29 mouse cellular contexts compared by ENCODE assay signal in the genomic region with DNA sequence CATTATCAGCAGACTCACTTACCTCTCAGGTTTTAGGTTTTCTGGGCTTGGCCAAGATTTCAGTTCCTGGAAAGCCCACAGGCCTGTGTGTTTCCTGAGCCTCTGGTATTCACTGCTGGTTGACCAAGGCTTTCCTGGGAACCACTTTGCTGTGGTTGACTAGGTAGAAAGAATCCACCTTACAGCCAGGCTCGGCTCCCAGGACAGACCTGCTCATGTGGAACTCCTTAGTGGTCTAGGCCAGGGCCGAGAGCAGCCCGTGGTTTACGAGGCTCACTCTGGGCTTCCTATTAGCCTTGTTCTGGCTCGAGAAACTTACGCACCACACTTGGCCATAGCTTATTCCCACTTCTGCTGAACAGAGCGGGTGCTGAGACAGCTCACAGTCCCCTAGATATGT. TPM values are rescaled to one million over a fixed set of nuclear protein-coding genes. Genes with fewer than 3 reads are reported as not detected.
DNase-seq lines count a peak whose midpoint lies in the region; ATAC-seq and TF ChIP-seq lines count a peak whose summit lies in the region.
"Had no signal": no experiment of that assay in that cellular context is flagged by ENCODE, and none has a peak within 500 bp of the region (broad histone marks: within the 10 kb centered on the region; RNA-seq: fewer than 3 reads in every experiment).

No protein-coding gene starts in this region.

- H3K9me3 ChIP-seq in hindbrain, embryonic 10.5 days, result no peaks in the 10 kb centered on the region
- H3K9me3 ChIP-seq in hindbrain, embryonic 13.5 days, result no peaks in the 10 kb centered on the region
- H3K9me3 ChIP-seq in kidney, postnatal 0 days (replicated peaks; ENCODE audit: low read length), result no peaks in the 10 kb centered on the region
- no peaks in the 10 kb centered on the region for H3K9me3 ChIP-seq in limb, embryonic 12.5 days
- H3K9me3 ChIP-seq: heart, embryonic 12.5 days; hindbrain, embryonic 15.5 days; liver, embryonic 13.5 days had no signal

- H3K27me3 ChIP-seq in hindbrain, embryonic 10.5 days (ENCODE audit: insufficient read depth, poor library complexity, severe bottlenecking), result peaks cover 32% of the 10 kb centered on the region
- no peaks in the 10 kb centered on the region for H3K27me3 ChIP-seq in hindbrain, embryonic 13.5 days
- H3K27me3 ChIP-seq in kidney, postnatal 0 days (ENCODE audit: insufficient read depth, low read length), result no peaks in the 10 kb centered on the region
- H3K27me3 ChIP-seq in limb, embryonic 12.5 days, result peaks cover 7% of the 10 kb centered on the region; the same call in 1 of the 2 replicates
- H3K27me3 ChIP-seq: CH12.LX; heart, embryonic 12.5 days; hindbrain, embryonic 15.5 days; liver, embryonic 13.5 days had no signal

- no peaks in the 10 kb centered on the region for H3K36me3 ChIP-seq in hindbrain, embryonic 10.5 days
- no peaks in the 10 kb centered on the region for H3K36me3 ChIP-seq in hindbrain, embryonic 13.5 days
- no peaks in the 10 kb centered on the region for H3K36me3 ChIP-seq in kidney, postnatal 0 days (ENCODE audit: insufficient read depth, low read length)
- H3K36me3 ChIP-seq in limb, embryonic 12.5 days, result no peaks in the 10 kb centered on the region
- H3K36me3 ChIP-seq: heart, embryonic 12.5 days; hindbrain, embryonic 15.5 days; liver, embryonic 13.5 days had no signal

- peaks cover 28% of the 10 kb centered on the region for H3K4me1 ChIP-seq in hindbrain, embryonic 10.5 days (replicated peaks)
- peaks cover 22% of the 10 kb centered on the region for H3K4me1 ChIP-seq in hindbrain, embryonic 13.5 days (replicated peaks)
- H3K4me1 ChIP-seq in kidney, postnatal 0 days (replicated peaks; ENCODE audit: insufficient read depth, low read length), result peaks cover 21% of the 10 kb centered on the region
- peaks cover 26% of the 10 kb centered on the region for H3K4me1 ChIP-seq in limb, embryonic 12.5 days (replicated peaks)
- no peaks in the 10 kb centered on the region for H3K4me1 ChIP-seq in lung, adult 2 months (ENCODE audit: control insufficient read depth, insufficient read depth, low read length)
- H3K4me1 ChIP-seq: liver, embryonic 13.5 days had no signal

- no peak for DNase-seq in hindbrain, embryonic 10.5 days (ENCODE audit: low spot score)
- peak; percentile 18 to 42 for DNase-seq in kidney, adult 8-10 months
- DNase-seq in kidney, postnatal 0 days (ENCODE audit: low spot score), result peak; percentile 51
- no peak for DNase-seq in left cerebral cortex, postnatal 36 days (ENCODE audit: low spot score in 2 of 2)
- DNase-seq in lung, adult 2 months, result no peak
- no peak for DNase-seq in spleen, postnatal 4 days (ENCODE audit: low spot score in 2 of 2)
- DNase-seq: adrenal gland, postnatal 10 days; cerebellum, adult 8-10 months; cerebellum, postnatal 25 days; gastrocnemius, adult 2 months; heart, adult 2 months; heart, postnatal 4 days; layer of hippocampus, adult 9-11 months; left cerebral cortex, postnatal 4 days; liver, embryonic 13.5 days; lung, adult 18-20 months; lung, postnatal 14 days; midbrain, embryonic 14.5 days; retina, postnatal 1 day; right cerebral cortex, postnatal 25 days; thymus, postnatal 14 days had no signal

- 83% methylated on average over 7 of the region's 7 CpGs for WGBS in hindbrain, embryonic 10.5 days
- 87% methylated on average over 7 of the region's 7 CpGs for WGBS in hindbrain, embryonic 13.5 days
- WGBS in kidney, postnatal 0 days, result 53% methylated on average over 7 of the region's 7 CpGs
- WGBS in limb, embryonic 12.5 days, result 69% methylated on average over 7 of the region's 7 CpGs
- whole genome bisulfite sequencing in lung, adult 2 months, result 88% methylated on average over 7 of the region's 7 CpGs

- no peak overlapping the region for H3K4me2 ChIP-seq in hindbrain, embryonic 13.5 days
- no peak overlapping the region for H3K4me2 ChIP-seq in kidney, postnatal 0 days (ENCODE audit: low read length)
- no peak overlapping the region for H3K4me2 ChIP-seq in limb, embryonic 12.5 days
- H3K4me2 ChIP-seq: heart, embryonic 12.5 days; hindbrain, embryonic 15.5 days; liver, embryonic 13.5 days had no signal

- H3K27ac ChIP-seq in hindbrain, embryonic 10.5 days, result 0 out of 2 replicates have a peak overlapping the region, but pooled peaks have one; percentile 12
- H3K27ac ChIP-seq in hindbrain, embryonic 13.5 days, result no peak overlapping the region
- H3K27ac ChIP-seq in kidney, postnatal 0 days, result peak overlapping the region; percentile 60; the same call in 1 of the 2 replicates
- H3K27ac ChIP-seq in limb, embryonic 12.5 days, result 0 out of 2 replicates have a peak overlapping the region, but pooled peaks have one; percentile 41
- H3K27ac ChIP-seq: gastrocnemius, adult 2 months; heart, adult 2 months; hindbrain, embryonic 15.5 days; left cerebral cortex, adult 2 months; liver, embryonic 13.5 days had no signal

- no peak for TF ChIP-seq POLR2A in lung, adult 2 months (IDR thresholded peaks at IDR 0.05; ENCODE audit: borderline replicate concordance, extremely low read depth, low read depth, low read length)

- H3K4me3 ChIP-seq in hindbrain, embryonic 10.5 days, result no peak overlapping the region
- no peak overlapping the region for H3K4me3 ChIP-seq in hindbrain, embryonic 13.5 days
- no peak overlapping the region for H3K4me3 ChIP-seq in kidney, postnatal 0 days (replicated peaks; ENCODE audit: low read depth, low read length)
- no peak overlapping the region for H3K4me3 ChIP-seq in limb, embryonic 12.5 days (replicated peaks)
- H3K4me3 ChIP-seq in lung, adult 2 months (replicated peaks; ENCODE audit: extremely low read depth, low read depth, low read length), result no peak overlapping the region
- H3K4me3 ChIP-seq: gastrocnemius, adult 2 months; heart, adult 2 months; heart, embryonic 12.5 days; hindbrain, embryonic 15.5 days; left cerebral cortex, adult 2 months; liver, embryonic 13.5 days had no signal

- no peak for TF ChIP-seq CTCF in kidney, postnatal 0 days (IDR thresholded peaks at IDR 0.05; ENCODE audit: low read depth)
- TF ChIP-seq CTCF in lung, adult 2 months (IDR thresholded peaks at IDR 0.05; ENCODE audit: insufficient read depth, low read length), result no peak

- ATAC-seq in hindbrain, embryonic 13.5 days (ENCODE audit: low FRiP score), result no peak
- peak; percentile 67; the same call in 1 of the 2 replicates for ATAC-seq in kidney, postnatal 0 days (replicated peaks; ENCODE audit: low FRiP score, low read depth)
- ATAC-seq in limb, embryonic 12.5 days (ENCODE audit: insufficient number of reproducible peaks, insufficient read depth, low FRiP score, low TSS enrichment, low read depth), result no peak
- ATAC-seq: forebrain, embryonic 14.5 days; inflammation-experienced regulatory T-cells, adult 6 months had no signal

- H3K9ac ChIP-seq in hindbrain, embryonic 13.5 days, result no peak overlapping the region
- no peak overlapping the region for H3K9ac ChIP-seq in kidney, postnatal 0 days (ENCODE audit: low read depth, low read length)
- H3K9ac ChIP-seq in limb, embryonic 12.5 days (replicated peaks), result no peak overlapping the region
- H3K9ac ChIP-seq: heart, embryonic 12.5 days; hindbrain, embryonic 15.5 days; liver, embryonic 13.5 days had no signal

- intact Hi-C loops in left cerebral cortex, postnatal 36 days (cut with DNase I), result no loop called here

RNA-seq across cellular contexts. Expression of a gene that starts 57.1 kb away (rescaled TPM):
- polyA plus RNA-seq in hindbrain, embryonic 10.5 days (2016; fragmentation: Nextera tagmentation; extraction: Ambion mirVana), result 19.4 and 19.9 TPM in 2 replicates
- polyA plus RNA-seq in hindbrain, embryonic 13.5 days (2015; fragmentation: Nextera tagmentation; extraction: Ambion mirVana), result 27.0 and 27.9 TPM in 2 replicates
- 30.5 and 32.3 TPM in 2 replicates for polyA plus RNA-seq in kidney, postnatal 0 days (2015; fragmentation: Nextera tagmentation; extraction: Ambion mirVana)
- 24.3 and 25.6 TPM in 2 replicates for polyA plus RNA-seq in limb, embryonic 12.5 days (2016; fragmentation: Nextera tagmentation; extraction: Ambion mirVana)
- total RNA-seq in left cerebral cortex, postnatal 36 days (2021), result 10 to 100 TPM; 66.8 to 77.1 TPM
- polyA plus RNA-seq in lung, adult 2 months (2012; rRNA removed), result 16.3 and 25.9 TPM in 2 replicates

Comparison
In these comparisons a context has a peak if more than half of its experiments do, and no peak if none do; other contexts are left out.
1. DNase-seq: peak in kidney, adult 8-10 months (2 of 2) and kidney, postnatal 0 days (single experiment); none in hindbrain, embryonic 10.5 days (single experiment), left cerebral cortex, postnatal 36 days (0 of 2), lung, adult 2 months (single experiment) and spleen, postnatal 4 days (0 of 2).